Mouse (Mus musculus) midbrain, postnatal 0 days (tissue): ENCODE measurements around the gene Psmb5. TPM values are rescaled to one million over a fixed set of nuclear protein-coding genes. Genes with fewer than 3 reads are reported as not detected.

Source experiments
- ATAC-seq: fragments of 200-750 bp; cut with Nextera tagmentation; 2 replicates; pipeline ENCODE4 v1.8.0; 2017; ENCODE audit warnings: moderate number of reproducible peaks, mild to moderate bottlenecking, moderate TSS enrichment, moderate library complexity; ENCODE audit not compliant: low FRiP score
- DNase-seq: peaks from one replicate; pipeline ENCODE4 v3.0.0-alpha.2; 2015; ENCODE audit warnings: low spot score
- H3K27ac ChIP-seq: fragments of 300-500 bp; sonication (generic); 2 replicates; pipeline ENCODE4 v1.5.1; 2014; ENCODE audit warnings: low read depth, mild to moderate bottlenecking, low read length, mixed read lengths
- H3K27me3 ChIP-seq: fragments of 300-500 bp; sonication (generic); 2 replicates; pipeline ENCODE4 v1.6.1; 2014; ENCODE audit warnings: low read length, control low read depth, mixed read lengths; ENCODE audit not compliant: insufficient read depth
- H3K36me3 ChIP-seq: fragments of 300-500 bp; sonication (generic); 2 replicates; pipeline ENCODE4 v1.6.1; 2014; ENCODE audit warnings: low read length, control low read depth, mixed read lengths; ENCODE audit not compliant: insufficient read depth
- H3K4me1 ChIP-seq: fragments of 300-500 bp; sonication (generic); 2 replicates; pipeline ENCODE4 v1.6.1; 2014; ENCODE audit warnings: mild to moderate bottlenecking, control low read depth, antibody characterized with exemption, low read length, mixed read lengths; ENCODE audit not compliant: insufficient read depth
- H3K4me2 ChIP-seq: fragments of 300-500 bp; sonication (generic); 2 replicates; pipeline ENCODE4 v1.6.1; 2014; ENCODE audit warnings: low read depth, mild to moderate bottlenecking, low read length, mixed read lengths; ENCODE audit not compliant: poor library complexity, severe bottlenecking
- H3K4me3 ChIP-seq: fragments of 300-500 bp; sonication (generic); 2 replicates; pipeline ENCODE4 v1.5.1; 2014; ENCODE audit warnings: low read depth, mild to moderate bottlenecking, low read length, moderate library complexity
- H3K9ac ChIP-seq: fragments of 300-500 bp; sonication (generic); replicated peaks from 2 replicates; pipeline ENCODE4 v1.6.1; 2014; ENCODE audit warnings: mild to moderate bottlenecking, low read length, moderate library complexity, mixed read lengths; ENCODE audit not compliant: poor library complexity, severe bottlenecking
- H3K9me3 ChIP-seq: fragments of 300-500 bp; sonication (generic); 2 replicates; pipeline ENCODE4 v1.6.1; 2016; ENCODE audit warnings: low read length, control low read depth
- CTCF ChIP-seq: IDR thresholded peaks from 2 replicates; pipeline ENCODE4 v1.5.1; 2016; ENCODE audit warnings: antibody characterized with exemption, mild to moderate bottlenecking
- WGBS: fragments of 180-500 bp; shearing (Covaris S2); extraction: QIAGEN DNeasy Blood & Tissue Kit; methylation state at CpG from one replicate; pipeline ENCODE4 v1.1.7; 2014; 5-methylcytosine and 5-hydroxymethylcytosine counted together
- polyA plus RNA-seq: library from polyadenylated mRNA; unstranded; fragments of >200 nt; fragmentation: Nextera tagmentation; extraction: Ambion mirVana; gene quantifications from 2 replicates; pipeline ENCODE4 v1.2.1, GENCODE M21; 2015
- total RNA-seq: library from RNA; depleted of rRNA; stranded (reverse); fragments of >200 nt; gene quantifications from 2 replicates; pipeline ENCODE4 v1.2.3, GENCODE M21; 2014

The Psmb5 gene
- total and polyA plus RNA-seq, 2 experiments from 2014 or later: 197 to 404 TPM

GRCm38 (mm10) chr14:54634182-54634581, 16.4 kb upstream of the Psmb5 start:
- Histone ChIP-seq H3K9ac (no peak overlapping the region), H3K27me3 (no peaks in the 10 kb centered on the region), H3K4me1 (no peaks in the 10 kb centered on the region), H3K27ac (no peak overlapping the region), H3K4me3 (no peak overlapping the region), H3K4me2 (no peak overlapping the region), H3K36me3 (peaks cover 40% of the 10 kb centered on the region), H3K9me3 (no peaks in the 10 kb centered on the region)
- DNase-seq (no peak), ATAC-seq (no peak)
- WGBS: 88% methylated on average over 4 of the region's 4 CpGs
- TF ChIP-seq CTCF: peak; percentile 39

GRCm38 (mm10) chr14:54632252-54632651, 14.4 kb upstream of the Psmb5 start:
- Histone ChIP-seq H3K27me3 (no peaks in the 10 kb centered on the region), H3K4me2 (no peak overlapping the region), H3K36me3 (peaks cover 35% of the 10 kb centered on the region), H3K9me3 (no peaks in the 10 kb centered on the region), H3K4me3 (no peak overlapping the region), H3K27ac (no peak overlapping the region), H3K4me1 (no peaks in the 10 kb centered on the region), H3K9ac (no peak overlapping the region)
- WGBS: 91% methylated on average over 17 of the region's 37 CpGs
- ATAC-seq: no peak
- no peak for TF ChIP-seq CTCF
- no peak for DNase-seq

GRCm38 (mm10) chr14:54631240-54631599, 13.4 kb upstream of the Psmb5 start:
- H3K4me1 ChIP-seq: no peaks in the 10 kb centered on the region
- no peak overlapping the region for H3K4me3 ChIP-seq
- no peaks in the 10 kb centered on the region for H3K27me3 ChIP-seq
- H3K9me3 ChIP-seq: no peaks in the 10 kb centered on the region
- WGBS: 57% methylated on average over 4 of the region's 4 CpGs
- ATAC-seq (0 out of 2 replicates have a peak, but pooled peaks have one; percentile 25), DNase-seq (no peak)
- H3K4me2 ChIP-seq: no peak overlapping the region
- H3K27ac ChIP-seq: no peak overlapping the region
- TF ChIP-seq CTCF: no peak
- H3K9ac ChIP-seq: no peak overlapping the region
- H3K36me3 ChIP-seq: peaks cover 35% of the 10 kb centered on the region

GRCm38 (mm10) chr14:54630583-54631239, 12.9 kb upstream of the Psmb5 start:
- no peaks in the 10 kb centered on the region for H3K4me1 ChIP-seq

GRCm38 (mm10) chr14:54629797-54630196, 12.0 kb upstream of the Psmb5 start:
- Histone ChIP-seq H3K4me1 (no peaks in the 10 kb centered on the region), H3K36me3 (peaks cover 32% of the 10 kb centered on the region), H3K27ac (no peak overlapping the region)

More at GRCm38 (mm10) chr14:54630583-54631239, 12.9 kb upstream of the Psmb5 start:
- Histone ChIP-seq H3K27ac (no peak overlapping the region), H3K36me3 (peaks cover 34% of the 10 kb centered on the region), H3K9me3 (no peaks in the 10 kb centered on the region), H3K4me3 (no peak overlapping the region), H3K9ac (no peak overlapping the region), H3K4me2 (no peak overlapping the region), H3K27me3 (no peaks in the 10 kb centered on the region)
- no peak for TF ChIP-seq CTCF
- DNase-seq: no peak
- 71% methylated on average over 11 of the region's 11 CpGs for WGBS
- ATAC-seq: 0 out of 2 replicates have a peak, but pooled peaks have one; percentile 31

GRCm38 (mm10) chr14:54628103-54628502, 10.3 kb upstream of the Psmb5 start:
- Histone ChIP-seq H3K27me3 (no peaks in the 10 kb centered on the region), H3K4me3 (no peak overlapping the region), H3K36me3 (peaks cover 27% of the 10 kb centered on the region), H3K4me2 (no peak overlapping the region), H3K27ac (no peak overlapping the region), H3K9me3 (no peaks in the 10 kb centered on the region), H3K4me1 (no peaks in the 10 kb centered on the region), H3K9ac (no peak overlapping the region)
- 84% methylated on average over 5 of the region's 5 CpGs for WGBS
- ATAC-seq (no peak), DNase-seq (no peak)
- no peak for TF ChIP-seq CTCF

More at GRCm38 (mm10) chr14:54629797-54630196, 12.0 kb upstream of the Psmb5 start:
- ATAC-seq (no peak), DNase-seq (no peak)
- Histone ChIP-seq H3K4me2 (no peak overlapping the region), H3K9ac (no peak overlapping the region), H3K27me3 (no peaks in the 10 kb centered on the region), H3K4me3 (no peak overlapping the region), H3K9me3 (no peaks in the 10 kb centered on the region)
- TF ChIP-seq CTCF: no peak
- 92% methylated on average over 2 of the region's 2 CpGs for WGBS
